Mouse (Mus musculus): Measurements from ENCODE around the gene Asf1b.
"Not testable (repeated sequence)": the region's sequence is repeated elsewhere in the genome, so short reads cannot be mapped to it uniquely, and the experiment has no call there.

The Asf1b gene

GRCm38 (mm10) chr8:83964015-83964765 is 8.9 kb downstream of the Asf1b start:
- no peak for DNase-seq

- no peak for DNase-seq
These were observed 12.4 kb downstream of the Asf1b start for GRCm38 (mm10) chr8:83967701-83968100.

DNA sequence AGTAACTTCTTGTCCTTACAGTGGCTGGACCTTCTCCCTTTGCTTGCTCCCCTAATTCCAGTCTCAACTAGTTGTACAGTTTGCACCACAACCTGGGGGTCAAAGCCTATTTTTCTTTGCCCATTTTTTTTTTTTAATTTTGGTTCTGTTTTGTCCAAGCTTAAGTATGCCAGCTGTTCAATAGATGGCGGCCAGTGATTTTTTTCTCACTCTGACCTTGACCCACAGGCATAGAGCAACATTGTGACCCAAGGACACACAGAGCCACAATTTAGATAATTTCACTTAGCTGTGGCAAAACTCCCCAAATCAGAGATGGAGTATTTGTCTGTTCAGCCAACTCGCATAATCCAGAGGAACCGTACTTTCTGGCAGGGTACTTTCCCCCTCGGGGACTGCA is 15.8 kb downstream of the Asf1b start:
- DNase-seq = no peak

GRCm38 (mm10) chr8:83971661-83972060 is 16.4 kb downstream of the Asf1b start:
- no peak for DNase-seq

DNA sequence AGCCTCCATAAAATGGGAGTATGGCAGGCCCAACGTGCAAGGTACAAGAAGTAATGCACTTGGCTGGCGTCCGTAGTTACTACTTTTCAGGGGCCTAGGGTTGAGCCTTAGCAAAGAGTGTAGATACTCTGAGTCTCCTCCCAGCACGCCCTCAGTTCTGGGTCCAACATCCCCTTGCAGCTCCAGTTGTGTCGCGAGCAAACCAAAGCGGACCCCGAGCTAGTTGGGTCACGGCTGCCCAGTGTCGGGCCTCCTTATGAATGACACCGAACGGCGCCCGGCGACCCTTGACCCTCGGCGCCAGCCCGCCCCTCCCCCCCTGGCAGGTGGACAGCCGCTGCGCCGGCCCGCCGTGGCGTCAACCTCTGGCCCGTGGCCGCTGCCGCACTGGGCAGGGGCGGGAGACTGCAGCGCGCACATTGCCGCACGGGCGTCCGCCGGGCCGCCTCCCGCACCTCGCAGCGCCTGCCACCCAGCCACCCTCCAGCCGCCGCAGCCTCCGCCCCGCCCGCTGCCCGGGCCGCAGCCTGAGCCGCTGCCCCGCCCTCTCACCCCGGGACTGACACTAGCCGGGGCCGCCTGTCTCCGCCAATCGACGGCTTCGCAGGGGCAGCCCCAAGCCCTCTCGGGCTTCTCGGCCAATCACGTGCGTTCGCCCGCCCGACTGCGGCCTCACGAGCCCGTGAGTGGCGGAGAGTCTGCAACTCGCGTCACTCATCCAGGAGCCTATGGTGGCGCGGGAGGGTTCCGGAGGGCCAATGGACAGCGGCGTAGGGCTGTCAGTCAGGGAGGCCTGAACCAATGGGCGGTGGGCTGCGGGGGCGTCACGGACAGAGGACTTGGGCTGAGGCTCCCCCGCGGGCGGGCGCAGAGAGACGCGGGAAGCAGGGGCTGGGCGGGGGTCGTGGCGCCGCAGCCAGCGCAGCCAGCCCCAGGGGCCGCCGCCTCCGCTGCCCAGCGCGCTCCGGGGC is 17.1 kb downstream of the Asf1b start, which contains the start of gene Prkaca:
Gene Prkaca (plus strand): TSS at position 844 of the 971 bp plus-strand sequence.
- DNase-seq = peak; percentile 93 to 97

- no peak for DNase-seq
These were observed 18.1 kb downstream of the Asf1b start for GRCm38 (mm10) chr8:83973161-83974031.

DNA sequence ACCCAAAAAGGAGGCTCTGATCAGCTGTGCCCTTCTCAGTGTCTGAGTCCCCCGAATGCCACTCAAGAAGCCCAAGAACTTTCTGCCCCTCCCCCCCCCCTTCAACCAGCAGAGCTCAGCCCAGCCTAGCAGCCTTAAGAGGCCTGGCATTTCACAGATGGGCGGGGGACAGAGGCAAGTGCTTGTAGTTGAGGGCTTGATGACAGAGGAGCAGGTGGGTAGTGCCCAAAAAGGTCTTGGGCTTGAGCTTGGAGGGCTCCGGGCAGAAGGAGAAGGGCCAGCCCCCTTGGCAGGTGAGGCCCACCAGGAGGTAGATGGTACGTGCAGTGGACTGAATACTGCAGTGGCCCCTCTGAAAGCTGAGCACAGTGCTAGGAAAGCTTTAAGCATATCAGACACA is 19.2 kb downstream of the Asf1b start:
- DNase-seq = no peak

DNA sequence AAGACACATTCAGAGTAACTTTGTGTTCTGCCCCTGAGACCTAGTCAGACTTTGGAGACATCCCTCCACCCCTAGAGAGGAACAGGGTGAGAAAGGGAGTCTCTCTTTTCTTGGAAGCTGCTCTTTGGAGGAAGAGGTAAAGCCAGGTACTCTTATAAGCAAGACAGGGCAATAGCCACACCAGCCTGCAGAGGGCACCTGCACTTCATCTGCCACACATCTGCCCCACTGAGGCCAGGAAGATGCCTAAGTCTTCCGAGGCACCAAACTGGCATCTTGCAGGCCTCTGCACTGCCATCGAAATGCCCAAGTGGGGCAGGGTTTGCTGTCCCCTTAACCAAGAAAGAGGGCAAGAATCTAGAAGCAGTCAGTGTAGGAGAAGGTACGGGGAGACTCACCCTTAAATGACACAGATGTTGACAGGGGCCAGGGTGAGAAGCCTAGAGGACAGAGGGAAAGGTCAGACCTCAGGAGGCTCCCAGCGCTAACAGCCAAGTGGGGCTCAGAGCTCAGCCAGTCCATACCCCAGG is 20.9 kb downstream of the Asf1b start:
- DNase-seq = peak; percentile 31 to 48

GRCm38 (mm10) chr8:83976779-83977350 is 21.6 kb downstream of the Asf1b start:
- DNase-seq = no peak

- DNase-seq = no peak
These were observed 22.3 kb downstream of the Asf1b start for GRCm38 (mm10) chr8:83977646-83978045.

DNA sequence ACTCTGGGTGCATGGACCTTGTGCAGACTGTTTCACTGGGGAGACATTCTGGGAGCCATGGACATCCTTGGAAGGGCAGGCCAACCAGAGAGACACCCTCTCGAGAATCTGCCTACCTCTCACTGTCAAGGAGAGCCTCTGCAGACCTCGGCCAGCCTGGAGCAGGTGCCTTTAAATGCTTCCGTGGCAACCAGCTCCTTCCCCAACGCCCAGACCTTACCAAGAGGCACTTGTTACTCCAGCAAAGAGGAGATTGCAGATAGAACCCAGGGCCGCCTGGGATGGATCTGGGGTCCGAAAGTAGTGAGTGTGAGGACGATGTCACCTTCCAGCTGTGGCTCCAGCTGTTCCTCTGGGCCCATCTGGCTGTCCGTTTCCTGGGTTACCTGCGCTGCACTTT is 22.9 kb downstream of the Asf1b start:
- no peak for DNase-seq

DNA sequence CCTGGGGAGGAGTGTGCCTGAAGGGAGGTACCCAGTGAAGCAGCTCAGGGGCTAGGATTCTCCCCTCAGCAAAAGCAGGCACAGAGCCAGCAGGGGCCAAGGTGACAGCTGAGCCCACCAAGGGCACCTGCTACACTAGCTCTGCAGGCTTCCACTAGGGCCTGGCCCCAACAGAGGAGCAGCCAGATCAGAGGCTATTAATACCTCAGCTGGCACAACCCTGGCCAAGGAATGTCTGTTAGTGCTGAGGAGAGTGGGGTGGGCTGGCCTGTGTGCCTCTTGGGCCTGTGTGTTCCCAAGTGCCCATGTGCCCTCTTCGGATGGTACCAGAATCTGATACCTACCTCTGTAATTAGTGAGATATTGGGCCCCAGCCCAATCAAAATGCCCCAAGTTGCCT is 24.9 kb downstream of the Asf1b start:
- DNase-seq = no peak

- DNase-seq = no peak
These were observed 25.5 kb downstream of the Asf1b start for GRCm38 (mm10) chr8:83980845-83981244.

DNA sequence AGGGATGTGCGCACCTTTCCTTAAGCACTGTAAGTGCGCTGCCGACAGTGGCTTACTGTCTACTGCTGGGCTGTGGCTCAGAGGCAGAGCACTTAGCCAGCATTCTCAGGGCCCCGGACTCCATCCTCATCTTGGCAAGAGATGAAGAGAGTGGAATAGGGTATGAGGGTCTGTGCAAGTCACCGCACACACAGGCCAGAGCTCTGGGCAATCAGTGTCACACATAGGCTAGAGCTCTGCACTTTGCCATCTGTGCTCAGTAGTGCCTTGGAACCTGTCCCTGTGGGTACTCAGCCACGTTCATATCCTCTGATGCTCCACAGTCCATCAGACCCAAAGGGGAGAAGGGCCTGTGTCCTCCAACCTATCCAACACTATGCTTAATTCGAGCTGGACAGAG is 26.2 kb downstream of the Asf1b start:
- DNase-seq = no peak

DNA sequence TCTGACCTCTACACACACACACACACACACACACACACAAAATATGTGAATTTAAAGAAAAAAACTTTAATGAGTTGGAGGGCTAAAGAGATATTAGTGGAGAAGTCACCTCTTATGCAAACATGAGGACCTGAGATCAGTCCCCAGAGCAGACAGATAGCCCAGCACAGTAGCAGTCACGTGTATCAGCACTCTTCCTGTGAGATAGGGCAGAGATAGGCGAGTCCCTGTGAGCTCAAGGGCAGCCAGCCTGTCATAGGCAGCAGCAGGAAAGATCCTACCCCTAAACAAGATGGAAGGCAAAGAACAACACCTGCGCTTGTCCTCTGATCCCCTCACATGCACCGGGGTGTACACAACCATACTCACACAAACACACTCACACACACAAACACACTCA is 27.1 kb downstream of the Asf1b start:
- no peak for DNase-seq

DNA sequence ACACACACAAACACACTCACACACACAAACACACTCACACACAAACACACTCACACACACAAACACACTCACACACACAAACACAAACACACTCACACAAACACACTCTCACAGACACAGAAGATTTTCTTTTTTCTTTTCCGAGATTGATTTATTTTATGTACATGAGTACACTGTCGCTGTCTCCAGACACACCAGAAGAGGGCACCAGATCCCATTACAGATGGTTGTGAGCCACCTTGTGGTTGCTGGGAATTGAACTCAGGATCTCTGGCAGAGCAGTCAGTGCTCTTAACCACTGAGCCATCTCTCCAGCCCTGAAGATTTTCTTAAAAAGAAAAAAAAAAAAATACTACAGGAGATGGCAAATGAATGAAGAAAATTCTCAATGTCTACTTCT is 27.9 kb downstream of the Asf1b start:
- DNase-seq = not testable (repeated sequence)

- DNase-seq = no peak
These were observed 33.9 kb downstream of the Asf1b start for GRCm38 (mm10) chr8:83989243-83989642.

GRCm38 (mm10) chr8:83990170-83990569 is 34.9 kb downstream of the Asf1b start:
- DNase-seq = no peak

- no peak for DNase-seq
These were observed 37.2 kb downstream of the Asf1b start for GRCm38 (mm10) chr8:83992488-83992887.

DNA sequence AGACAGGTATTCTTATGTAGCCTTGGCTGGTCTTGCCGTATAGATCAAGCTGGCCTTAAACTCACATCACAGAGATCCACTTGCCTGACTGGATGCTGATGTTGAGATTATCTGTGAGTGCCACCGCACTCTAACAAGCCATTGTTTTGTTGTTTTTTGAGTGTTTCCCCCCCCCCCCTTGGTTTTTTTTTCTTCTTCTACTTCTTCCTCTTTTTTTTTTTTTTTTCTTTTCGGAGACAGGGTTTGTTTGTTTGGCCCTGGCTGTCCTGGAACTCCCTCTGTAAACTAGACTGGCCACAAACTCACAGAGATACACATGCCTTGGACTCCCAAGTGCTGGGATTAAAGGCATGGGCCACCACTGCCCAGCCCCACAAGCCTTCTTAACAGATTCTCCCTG is 38.7 kb downstream of the Asf1b start:
- DNase-seq = no peak

DNA sequence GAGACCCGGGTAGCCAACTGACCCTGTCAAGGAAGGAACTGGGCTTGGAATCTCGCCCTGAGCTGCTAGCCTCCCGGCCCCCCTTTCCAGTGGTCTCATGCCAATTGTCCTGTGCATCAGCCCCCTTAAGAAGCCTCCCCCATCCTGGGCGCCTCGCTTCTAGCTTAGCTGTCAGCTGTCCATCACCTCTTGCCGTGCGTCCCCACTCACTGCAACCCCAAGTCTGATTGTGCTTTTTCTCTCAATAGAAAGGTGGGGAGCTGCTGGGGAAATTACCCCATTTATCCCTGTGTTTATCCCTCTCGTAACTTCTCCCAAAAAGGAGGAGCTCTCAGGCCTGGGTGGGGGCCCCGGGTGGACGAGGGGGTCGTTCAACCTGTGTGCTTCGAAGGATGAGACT is 40.7 kb downstream of the Asf1b start:
- no peak for DNase-seq
